Mouse (Mus musculus): ENCODE data around the gene Cenpc1.

The Cenpc1 gene

DNA sequence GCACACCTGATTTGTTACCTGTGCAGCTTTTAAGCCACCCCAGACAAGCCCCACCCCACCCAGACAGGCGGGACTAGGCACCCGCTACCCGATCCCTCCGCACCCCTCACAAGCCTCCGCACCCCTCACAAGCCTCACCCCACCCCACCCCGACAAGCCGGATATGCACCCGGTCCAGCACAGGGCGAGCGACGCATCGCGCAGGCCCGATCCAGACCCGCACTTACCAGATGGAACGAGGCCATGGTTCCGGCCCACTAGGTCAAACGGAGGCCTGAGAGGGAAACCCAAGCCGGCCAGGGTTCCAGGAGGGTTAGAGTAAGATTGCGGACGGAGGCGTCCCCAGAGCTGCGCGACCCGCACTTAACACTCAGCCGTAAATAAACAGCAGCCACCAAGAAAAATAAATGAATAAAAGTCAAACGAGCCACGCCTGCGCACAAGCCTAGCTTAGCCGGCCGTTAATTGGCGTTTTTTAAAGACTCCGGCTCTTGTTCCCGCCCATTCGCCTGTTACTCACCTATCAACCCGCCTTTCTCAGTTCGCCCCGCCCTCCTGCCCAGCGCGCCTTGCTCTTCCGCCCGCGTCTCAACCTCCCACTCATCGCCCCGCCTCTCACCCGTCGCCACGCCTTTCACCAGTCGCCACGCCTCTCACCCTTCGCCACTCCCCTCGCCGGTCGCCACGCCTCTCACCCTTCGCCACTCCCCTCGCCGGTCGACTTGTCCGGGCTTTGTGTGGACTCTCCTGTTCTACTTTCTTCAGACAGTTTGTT, at the start of gene Cenpc1:
Gene Cenpc1 (minus strand): TSS at position 483 of the 775 bp plus-strand sequence.
- DNase-seq = peak; percentile 98

DNA sequence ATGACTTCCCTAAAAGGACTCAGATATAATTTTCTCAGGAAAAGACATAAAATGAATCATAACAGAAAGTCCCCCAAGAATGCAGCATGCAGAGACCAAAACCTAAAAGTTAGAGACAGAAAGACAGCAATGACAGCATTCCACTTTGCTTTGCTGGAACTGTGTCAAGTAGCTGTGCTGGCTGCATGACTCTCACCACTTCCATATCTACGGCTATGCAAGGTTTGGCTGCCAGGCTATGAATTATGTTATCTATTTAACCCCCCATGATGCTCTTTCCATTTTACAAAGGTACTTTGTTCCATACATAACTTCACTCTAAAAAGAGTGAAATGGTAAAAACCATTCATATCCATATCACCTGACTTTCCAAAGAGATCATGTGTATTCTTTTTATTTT, 48.6 kb upstream of the Cenpc1 start:
- DNase-seq = no peak

DNA sequence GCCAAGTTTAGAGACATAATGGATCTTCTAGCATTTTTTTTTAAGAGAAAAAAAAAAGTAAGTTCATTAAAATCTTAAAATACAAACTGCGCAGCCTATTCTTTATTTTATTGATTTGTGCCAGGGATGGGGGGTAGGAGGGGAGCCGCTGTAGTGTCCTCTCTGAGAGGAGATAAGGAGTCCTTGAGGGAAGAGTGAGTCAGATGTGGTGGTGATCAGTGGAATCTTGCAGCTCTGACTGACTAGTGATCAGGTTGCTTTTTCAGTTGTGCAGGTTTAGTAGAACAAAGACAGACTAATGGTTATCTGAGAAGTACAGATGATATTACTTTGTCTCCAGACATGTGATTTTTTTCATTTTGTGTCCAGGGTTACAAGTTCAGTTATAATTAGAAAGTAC, 47.7 kb upstream of the Cenpc1 start:
- no peak for DNase-seq

DNA sequence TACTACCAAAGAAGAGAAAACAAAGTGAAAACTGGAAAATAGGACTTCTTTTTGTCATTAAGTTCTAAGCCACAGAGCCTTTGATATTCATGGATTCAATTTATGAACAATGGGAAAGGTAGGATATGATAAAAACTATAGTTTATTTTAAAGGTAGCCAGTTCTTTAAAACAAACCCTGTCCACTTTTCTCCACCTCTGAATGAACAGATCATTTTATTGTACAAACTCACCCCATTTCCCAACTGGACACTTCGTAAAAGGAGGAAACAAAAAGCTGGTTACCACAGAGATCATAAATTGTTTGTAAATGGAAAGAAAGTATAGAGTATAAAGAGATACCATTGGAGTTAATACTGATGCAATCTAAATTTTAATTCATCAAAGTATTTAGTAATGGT, 45.7 kb upstream of the Cenpc1 start:
- DNase-seq = no peak

DNA sequence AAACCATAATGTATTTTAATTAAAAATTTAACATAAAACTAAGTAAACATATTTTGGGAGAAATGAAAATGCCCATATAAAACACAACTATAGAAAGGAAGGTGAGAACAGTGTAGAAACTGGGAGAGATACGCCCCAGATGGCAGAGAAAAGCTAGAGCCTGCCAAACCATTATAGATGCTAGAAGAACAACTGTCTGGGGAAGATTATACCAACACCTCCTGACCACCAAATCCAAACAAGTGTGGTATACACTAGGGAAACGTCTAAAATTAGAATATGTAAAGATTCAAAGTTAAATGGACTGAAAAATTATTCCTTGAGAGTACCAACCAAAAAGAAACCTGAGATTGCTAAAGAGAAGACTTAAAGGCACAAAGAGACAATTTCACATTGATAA, 41.2 kb upstream of the Cenpc1 start:
- no peak for DNase-seq

DNA sequence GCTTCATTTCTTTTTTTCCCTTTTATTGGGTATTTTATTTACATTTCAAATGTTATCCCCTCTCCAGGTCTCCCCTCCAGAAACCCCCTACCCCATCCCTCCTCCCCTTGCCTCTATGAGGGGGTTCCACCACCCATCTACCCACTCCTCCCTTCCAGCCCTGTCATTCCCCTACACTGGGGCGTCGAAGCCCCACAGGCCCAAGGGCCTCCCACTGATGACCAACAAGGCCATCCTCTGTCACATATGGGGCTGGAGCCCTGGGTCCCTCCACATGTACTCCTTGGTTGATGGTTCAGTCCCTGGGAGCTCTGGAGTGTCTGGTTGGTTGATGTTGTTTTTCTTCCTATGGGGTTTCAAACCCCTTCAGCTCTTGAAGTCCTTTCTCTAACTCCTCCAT, 36.8 kb upstream of the Cenpc1 start:
- DNase-seq = no peak

DNA sequence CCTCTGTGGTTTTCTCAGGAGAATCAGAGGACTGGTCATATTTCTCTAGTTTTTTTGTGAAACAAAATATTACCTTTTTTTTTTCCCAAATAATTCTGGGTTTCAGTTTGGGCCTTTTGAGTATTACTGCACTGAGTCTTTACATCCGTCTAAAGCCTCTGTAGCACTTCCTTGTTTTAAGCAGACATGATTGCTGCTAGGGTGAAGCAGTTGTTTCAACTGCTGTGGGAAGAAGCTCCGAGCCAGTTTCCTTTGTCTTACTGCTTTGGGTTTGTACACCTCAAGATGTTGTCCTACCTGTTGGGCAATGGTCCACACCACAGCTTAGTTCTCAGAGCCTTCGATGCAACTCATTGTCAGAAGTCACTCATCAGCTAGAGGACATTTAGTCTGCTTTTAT, 35.2 kb upstream of the Cenpc1 start:
- no peak for DNase-seq

DNA sequence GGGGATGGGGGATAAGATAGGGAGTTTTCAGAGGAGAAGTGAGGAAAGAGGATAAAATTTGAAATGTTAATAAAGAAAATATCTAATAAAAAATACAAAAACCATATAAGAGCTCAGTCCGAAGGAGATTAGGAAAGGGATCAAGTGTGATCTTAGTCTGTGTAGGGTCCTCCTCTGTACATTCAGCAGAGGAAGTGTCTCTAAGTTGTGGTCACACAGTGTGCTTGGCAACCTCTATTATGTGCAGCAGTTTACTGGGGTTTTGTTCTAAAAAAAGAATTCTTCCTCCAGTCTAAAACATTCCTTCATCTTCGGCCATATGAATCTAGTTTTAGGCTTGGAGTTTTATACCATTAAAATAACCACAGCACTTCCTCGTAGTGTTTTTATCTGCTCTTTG, 33.6 kb upstream of the Cenpc1 start:
- no peak for DNase-seq

DNA sequence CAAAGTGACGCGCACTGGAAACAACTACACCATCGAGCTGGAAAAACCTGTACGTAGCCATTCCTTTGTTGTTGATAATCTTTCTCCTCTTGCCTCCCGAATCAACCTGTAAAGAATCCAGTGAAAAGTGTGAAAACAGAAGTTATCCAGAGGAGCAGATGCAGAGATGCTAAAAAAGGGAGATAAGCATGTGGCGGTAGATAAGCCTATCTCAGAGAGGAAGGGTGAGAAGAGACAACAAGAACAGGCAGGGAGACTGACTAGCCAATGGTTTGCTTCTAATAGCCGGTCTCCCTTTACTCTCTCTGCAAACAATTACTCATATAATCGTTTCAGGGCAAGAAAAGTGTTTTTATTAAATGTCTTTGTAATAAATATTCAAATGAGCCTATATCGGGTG, 29.4 kb upstream of the Cenpc1 start:
- DNase-seq = no peak

DNA sequence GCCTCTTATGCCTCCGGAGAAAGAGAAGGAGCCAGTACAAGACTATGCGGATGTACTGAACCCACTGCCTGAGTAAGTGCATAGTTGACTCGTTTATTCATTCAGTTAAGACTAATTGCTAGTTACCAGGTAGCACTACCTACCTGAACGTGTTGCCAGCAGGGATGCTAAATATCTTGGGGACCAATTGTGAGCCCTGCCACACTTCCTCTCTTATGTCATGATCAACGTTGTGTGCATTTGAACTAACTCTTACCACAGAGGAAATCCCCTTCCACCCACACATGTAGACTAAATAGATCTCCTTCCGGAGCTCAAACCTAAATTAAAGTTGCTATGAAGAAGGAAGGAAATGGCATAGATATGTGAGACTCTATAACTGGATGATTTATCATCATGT, 21.4 kb upstream of the Cenpc1 start:
- DNase-seq = no peak

DNA sequence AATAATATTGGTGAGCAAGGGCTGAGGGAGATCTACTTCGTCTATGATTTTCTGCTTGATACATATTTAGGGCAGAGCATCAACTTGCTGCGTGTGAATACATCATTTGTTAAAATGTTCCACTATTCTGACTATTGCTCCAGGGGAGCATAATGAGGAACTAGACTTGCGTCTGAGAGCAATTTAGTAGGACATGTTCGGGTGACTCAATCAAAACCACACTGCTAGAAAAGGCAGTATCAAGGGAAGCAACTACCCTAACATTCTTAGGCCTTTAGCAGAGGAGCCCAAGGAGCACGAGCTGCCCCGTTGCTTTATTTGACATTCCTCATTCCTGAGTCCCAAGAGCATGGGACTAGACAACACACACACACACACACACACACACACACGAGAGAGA, 19.6 kb upstream of the Cenpc1 start:
- no peak for DNase-seq

DNA sequence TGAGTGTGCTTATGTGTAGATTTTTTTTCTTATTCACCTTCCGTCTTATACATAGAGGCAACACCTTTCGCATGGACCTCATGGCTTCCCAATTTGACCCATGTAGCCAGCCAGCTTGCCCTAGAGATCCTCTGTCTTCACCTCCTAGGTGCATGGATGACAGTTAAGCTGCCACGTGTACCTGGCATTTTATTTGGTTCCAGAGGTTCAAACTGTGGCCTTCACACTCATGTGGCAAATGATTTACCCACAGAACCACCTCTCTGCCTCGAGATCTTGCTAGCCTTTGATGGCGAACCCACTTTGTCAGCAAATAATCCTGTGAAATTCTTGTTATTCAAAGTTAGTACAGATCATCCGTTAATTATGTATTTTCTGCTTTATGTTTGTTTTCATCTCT, 18.6 kb upstream of the Cenpc1 start:
- peak; percentile 27 for DNase-seq

DNA sequence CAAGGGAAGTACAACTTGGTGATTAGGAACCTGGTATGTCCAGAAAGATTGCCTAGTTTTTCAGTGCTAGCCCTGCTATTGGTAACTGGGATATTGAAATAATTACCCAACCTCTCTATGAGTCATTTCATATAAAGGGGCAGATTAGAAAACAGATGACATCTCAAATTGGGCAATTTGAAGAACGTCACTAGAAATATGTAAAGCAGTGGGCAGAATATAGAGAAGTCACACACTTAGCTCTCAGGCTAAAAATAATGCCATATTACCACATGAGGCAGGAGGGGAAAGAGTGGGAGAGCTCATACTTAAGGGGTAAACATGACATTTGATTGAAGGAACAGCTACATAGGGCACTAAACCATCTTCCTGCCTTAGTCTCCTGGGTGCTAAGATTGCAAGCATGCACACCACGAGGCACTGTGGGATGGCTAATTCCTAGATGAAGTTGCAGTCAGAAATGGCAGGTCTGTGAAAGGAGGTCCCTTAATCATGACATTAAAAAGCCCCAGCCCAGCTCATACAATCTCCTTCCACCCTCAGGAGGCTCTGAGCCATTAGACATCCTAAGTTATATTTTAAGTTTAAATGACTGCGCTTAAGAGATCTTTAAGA, 13.4 kb upstream of the Cenpc1 start:
- DNase-seq = no peak

DNA sequence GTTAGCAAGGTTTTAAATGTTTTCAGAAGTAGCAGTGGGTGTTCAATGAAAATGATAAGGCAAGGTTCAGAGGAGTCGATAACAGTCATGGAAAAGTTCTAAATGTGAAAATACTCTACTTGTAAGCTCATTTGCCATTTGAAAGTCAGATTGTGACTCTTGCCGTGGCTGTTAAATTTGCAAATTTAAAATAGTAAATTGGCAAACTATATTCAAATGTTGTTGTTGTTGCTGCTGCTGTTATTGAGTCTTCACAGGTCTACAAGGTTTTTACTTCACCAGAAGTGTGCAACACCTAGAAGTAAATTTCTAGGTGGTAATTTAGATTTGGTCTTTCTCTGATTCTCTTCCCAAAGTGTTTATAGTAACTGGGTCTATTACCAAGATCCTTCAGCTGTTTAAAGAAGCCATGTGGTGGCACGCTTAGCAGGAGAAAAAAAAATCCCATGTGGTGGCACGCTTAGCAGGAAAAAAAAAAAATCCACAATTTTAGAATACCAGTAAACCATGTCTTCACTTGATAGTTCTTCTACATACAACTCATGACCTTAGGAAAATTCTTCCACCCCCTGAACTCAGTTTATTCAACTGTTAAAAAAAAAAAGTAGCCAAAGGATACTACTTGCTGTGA, 7.5 kb upstream of the Cenpc1 start:
- no peak for DNase-seq

DNA sequence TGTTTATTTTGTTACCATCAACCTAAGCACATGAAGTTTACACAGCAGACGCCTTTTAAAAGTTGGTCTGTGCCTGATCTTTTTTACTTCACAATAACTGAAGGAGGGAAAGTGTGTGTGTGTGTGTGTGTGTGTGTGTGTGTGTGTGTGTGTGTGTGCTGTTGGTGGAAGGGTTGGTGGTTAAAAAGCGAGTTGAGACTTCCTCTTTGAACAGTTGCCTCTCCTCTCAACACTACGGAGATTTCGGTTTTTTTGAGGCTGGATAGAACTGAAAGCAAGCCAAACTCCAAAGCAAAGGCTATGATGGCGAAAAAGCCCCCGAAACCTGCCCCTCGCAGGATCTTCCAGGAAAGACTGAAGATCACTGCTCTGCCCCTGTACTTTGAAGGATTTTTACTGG, 6.2 kb upstream of the Cenpc1 start, which contains the start of gene Stap1:
Gene Stap1 (plus strand): TSS at position 209 of the 400 bp plus-strand sequence.
- no peak for DNase-seq

DNA sequence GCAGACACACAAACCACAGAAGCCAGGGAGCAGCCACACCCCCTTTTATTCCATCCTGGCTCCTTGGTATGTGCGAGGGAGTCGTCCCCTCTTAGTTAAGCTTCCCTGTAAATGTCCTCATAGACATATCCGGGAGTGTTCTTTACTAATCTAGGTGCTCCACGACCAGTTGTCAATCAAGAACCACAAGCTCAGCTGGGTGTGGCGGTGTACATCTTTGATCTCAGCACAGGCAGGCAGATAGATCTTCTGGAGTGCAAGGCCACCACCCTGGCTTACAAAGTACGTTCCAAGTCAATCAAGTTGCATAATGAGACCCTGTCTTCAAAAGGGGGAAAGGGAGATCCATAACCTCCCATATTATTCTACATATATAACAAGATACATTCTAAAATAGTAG, 3.7 kb upstream of the Cenpc1 start:
- no peak for DNase-seq

DNA sequence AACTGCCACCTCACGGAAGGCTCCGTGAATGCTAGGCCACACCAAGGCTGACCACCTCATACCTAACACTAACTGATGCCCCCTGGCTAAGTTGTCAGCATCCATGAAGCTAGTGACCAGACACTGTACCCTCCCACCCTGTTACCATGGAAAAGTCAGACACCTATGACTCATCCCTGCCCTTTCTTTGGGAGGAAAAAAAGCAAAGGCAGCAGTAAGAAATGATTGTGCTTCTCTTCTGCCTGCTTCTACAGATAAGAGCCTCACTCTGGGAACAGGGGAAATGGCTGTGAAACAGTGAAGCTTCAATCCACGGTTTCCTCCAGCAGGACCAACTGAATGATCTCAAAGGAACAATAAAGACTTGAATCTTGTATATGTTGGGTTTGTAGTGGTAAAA, 3.1 kb upstream of the Cenpc1 start:
- DNase-seq = no peak

DNA sequence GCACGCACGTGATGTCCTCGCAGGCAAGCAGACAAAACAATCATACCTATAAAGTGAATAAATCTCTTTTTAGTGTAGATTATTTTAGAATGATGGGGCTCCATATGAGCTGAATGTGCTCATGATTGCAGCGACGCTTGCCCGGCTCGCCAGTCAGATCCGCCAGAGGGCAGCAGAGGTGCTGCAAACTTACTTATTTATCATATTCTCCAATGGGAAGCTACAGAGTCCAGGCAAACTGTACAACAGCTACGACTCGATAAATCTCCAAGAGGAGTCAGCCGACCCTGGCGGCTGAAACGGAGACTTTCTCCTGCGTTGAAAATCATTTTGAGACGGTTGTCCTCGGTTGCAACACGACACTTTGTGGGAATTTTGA, 1.2 kb upstream of the Cenpc1 start:
- DNase-seq = peak; percentile 93

DNA sequence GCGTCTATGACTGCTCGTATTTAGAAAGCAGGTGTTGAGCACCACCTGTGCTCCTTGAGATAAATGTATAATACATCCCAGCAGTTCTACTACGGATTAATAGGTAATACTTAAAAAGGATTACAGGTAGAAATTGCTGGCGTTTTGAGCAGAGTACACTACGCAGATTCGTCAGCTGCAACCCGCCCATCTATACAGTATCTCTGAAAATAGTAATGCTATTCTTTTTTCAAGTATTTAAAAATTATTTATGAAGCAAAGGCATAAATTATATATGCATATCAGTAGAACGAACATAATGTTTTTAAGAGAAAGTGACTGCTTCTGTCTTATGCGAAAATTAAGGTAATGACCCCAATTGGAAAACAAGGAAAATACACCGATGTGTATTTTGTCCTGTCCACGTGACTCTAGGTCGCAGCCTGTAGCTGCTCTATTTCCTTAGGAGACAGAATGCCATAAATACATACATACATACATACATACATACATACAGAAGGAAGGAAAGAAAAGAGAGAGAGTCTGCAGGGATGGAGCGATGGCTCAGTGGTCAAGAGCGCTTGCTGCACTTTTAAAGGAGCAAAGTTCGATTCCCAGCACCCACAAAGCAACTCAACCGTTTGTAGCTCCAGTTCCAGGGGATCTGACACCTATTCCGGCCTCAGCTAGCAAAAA, 630 bp upstream of the Cenpc1 start:
- no peak for DNase-seq

DNA sequence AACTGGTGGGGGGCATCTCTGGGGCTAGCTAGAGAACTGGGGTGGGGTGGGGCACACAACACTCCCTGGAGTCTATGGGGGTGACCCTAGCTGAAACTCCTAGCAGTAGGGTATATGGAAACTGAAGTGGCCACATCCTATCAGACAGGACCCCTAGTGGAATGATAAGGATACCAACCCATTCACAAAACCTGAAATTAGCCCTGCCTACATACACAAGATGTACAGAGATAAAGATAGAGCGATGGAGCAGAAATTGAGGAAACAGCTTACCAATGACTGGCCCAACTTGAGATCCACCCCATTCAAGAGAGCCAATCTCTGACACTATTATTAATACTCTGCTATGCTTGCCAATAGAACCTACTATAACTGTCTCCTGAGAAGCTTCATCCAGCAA, 1.9 kb downstream of the Cenpc1 start:
- no peak for DNase-seq

DNA sequence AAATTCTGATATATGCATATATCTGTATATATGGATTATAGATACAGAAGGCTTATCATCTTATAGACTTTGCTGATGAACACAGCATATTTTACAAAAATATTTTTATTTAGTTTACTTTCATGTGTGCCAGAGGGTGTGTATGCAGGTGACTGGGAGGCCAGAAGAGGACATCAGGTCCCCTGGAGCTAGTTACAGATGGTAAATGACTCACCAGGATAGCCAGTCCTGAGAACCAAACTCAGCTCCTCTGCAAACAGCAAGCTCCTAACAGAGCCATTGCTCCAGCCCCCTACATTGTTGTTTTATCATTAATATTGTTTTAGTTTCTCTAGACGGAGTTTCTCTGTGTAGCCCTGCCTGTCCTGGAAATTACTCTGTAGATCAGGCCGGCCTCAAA, 35.6 kb downstream of the Cenpc1 start:
- DNase-seq = no peak

DNA sequence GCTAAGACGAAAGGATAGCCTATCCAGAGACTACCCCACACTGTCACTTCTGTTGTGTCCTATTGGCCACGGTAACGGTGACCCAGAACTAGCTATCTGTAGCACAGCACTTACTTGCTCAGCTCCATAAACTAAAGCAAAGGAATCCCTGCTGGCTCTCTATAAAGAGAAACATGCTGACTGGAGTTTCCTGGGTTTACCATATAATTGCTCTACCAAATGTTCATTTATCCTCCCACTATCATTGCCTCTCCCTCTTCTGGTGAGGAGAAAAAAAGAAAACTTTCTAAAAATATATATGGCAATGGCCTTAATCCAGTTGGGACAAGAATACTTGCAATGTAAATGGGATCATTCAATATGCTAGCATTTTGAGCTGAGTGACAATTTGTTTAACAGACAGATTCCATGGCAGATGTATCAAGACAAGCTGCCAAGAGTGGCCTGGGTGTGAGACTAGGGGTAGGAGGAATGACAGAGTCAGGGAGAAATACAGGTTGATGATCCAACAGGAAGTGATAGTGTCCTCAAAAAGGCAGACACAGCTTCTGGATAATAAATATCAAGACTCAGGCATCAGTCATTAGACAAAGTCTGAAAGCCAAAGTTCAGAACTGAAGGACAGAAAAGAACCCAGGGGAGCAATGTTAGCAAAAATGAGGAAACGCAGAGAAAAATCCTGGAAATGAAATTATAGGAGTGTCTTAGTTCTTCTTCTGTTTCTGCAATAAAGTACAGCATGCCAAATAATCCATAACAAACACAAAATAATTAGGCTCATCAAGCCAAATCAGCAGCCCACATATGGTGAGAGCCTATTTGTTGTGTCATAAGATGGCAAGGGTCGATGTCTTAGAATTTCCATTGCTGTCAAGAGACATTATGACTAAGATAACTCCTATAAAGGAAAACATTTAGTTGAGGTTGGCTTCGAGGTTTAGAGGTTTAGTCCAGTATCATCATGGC, 68.6 kb downstream of the Cenpc1 start:
- DNase-seq = no peak

DNA sequence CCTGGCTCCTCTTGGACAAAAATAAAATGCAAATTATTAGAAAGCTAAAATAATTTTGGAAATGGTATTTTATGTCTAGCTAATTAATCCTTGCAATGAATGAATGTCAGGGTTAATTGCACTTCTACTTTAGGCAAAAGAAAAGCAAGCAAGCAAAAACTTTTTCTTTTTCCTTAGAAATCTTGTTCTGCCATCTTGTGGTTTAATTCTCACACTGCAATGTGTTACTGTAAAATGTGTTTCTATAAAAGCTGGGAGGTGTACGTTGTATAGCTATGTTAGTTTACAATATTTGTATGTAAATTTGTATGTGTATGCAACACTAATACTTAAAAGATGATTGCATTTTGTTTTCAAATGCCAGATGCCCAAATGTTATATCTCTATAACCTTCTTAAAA, 70.8 kb downstream of the Cenpc1 start:
- DNase-seq = no peak
